Mouse (Mus musculus) hindbrain, embryonic 15.5 days (tissue): ENCODE data around the gene Topbp1. TPM values are rescaled to one million over a fixed set of nuclear protein-coding genes. Genes with fewer than 3 reads are reported as not detected.

Experiments
- ATAC-seq: fragments of 200-750 bp; cut with Nextera tagmentation; 2 replicates; pipeline ENCODE4 v1.8.0; 2017; ENCODE audit warnings: low read depth, moderate number of reproducible peaks, moderate TSS enrichment; ENCODE audit not compliant: low FRiP score
- H3K27ac ChIP-seq: fragments of 300-500 bp; sonication (generic); replicated peaks from 2 replicates; pipeline ENCODE4 v1.5.1; 2015; ENCODE audit warnings: mild to moderate bottlenecking, inconsistent platforms
- H3K27me3 ChIP-seq: fragments of 300-500 bp; sonication (generic); 2 replicates; pipeline ENCODE4 v1.6.1; 2015; ENCODE audit warnings: control low read depth, inconsistent platforms
- H3K36me3 ChIP-seq: fragments of 300-500 bp; sonication (generic); 2 replicates; pipeline ENCODE4 v1.6.1; 2015; ENCODE audit warnings: control low read depth, inconsistent platforms
- H3K4me1 ChIP-seq: fragments of 300-500 bp; sonication (generic); replicated peaks from 2 replicates; pipeline ENCODE4 v1.6.1; 2015; ENCODE audit warnings: control low read depth, inconsistent platforms
- H3K4me2 ChIP-seq: fragments of 300-500 bp; sonication (generic); 2 replicates; pipeline ENCODE4 v1.6.1; 2015; ENCODE audit warnings: moderate library complexity, mild to moderate bottlenecking, inconsistent platforms
- H3K4me3 ChIP-seq: fragments of 300-500 bp; sonication (generic); 2 replicates; pipeline ENCODE4 v1.5.1; 2015; ENCODE audit warnings: mild to moderate bottlenecking, inconsistent platforms
- H3K9ac ChIP-seq: fragments of 300-500 bp; sonication (generic); 2 replicates; pipeline ENCODE4 v1.6.1; 2015; ENCODE audit warnings: inconsistent platforms
- H3K9me3 ChIP-seq: fragments of 300-500 bp; sonication (generic); 2 replicates; pipeline ENCODE4 v1.6.1; 2016; ENCODE audit warnings: control low read depth, inconsistent platforms
- WGBS: fragments of 180-500 bp; shearing (Covaris S2); methylation state at CpG from one replicate; pipeline ENCODE4 v1.1.7; 2015; 5-methylcytosine and 5-hydroxymethylcytosine counted together
- polyA plus RNA-seq: library from polyadenylated mRNA; unstranded; fragments of >200 nt; fragmentation: Nextera tagmentation; extraction: Ambion mirVana; gene quantifications from 2 replicates; pipeline ENCODE4 v1.2.1, GENCODE M21; 2015

Topbp1 gene
- polyA plus RNA-seq, 1 experiment from 2014 or later = 19.7 TPM

- H3K27ac ChIP-seq = no peak overlapping the region
- ATAC-seq = no peak
- H3K27me3 ChIP-seq = no peaks in the 10 kb centered on the region
- no peak overlapping the region for H3K4me3 ChIP-seq
- H3K4me2 ChIP-seq = no peak overlapping the region
- H3K9me3 ChIP-seq = no peaks in the 10 kb centered on the region
- peaks cover 8% of the 10 kb centered on the region; the same call in 1 of the 2 replicates for H3K4me1 ChIP-seq
- H3K36me3 ChIP-seq = peaks cover 21% of the 10 kb centered on the region
- H3K9ac ChIP-seq = no peak overlapping the region
Measured at GRCm38 (mm10) chr9:103357893-103358292, 52.9 kb downstream of the Topbp1 start.

GRCm38 (mm10) chr9:103358545-103358944 is 53.5 kb downstream of the Topbp1 start:
- no peak overlapping the region for H3K27ac ChIP-seq
- no peaks in the 10 kb centered on the region for H3K9me3 ChIP-seq
- no peak for ATAC-seq
- peaks cover 21% of the 10 kb centered on the region for H3K36me3 ChIP-seq
- H3K27me3 ChIP-seq = no peaks in the 10 kb centered on the region
- H3K4me2 ChIP-seq = no peak overlapping the region
- peaks cover 15% of the 10 kb centered on the region for H3K4me1 ChIP-seq
- H3K4me3 ChIP-seq = no peak overlapping the region
- no peak overlapping the region for H3K9ac ChIP-seq
- WGBS = 83% methylated on average over 4 of the region's 4 CpGs

- Histone ChIP-seq H3K4me3 (no peak overlapping the region), H3K9me3 (no peaks in the 10 kb centered on the region), H3K27ac (no peak overlapping the region), H3K9ac (no peak overlapping the region), H3K4me1 (peaks cover 20% of the 10 kb centered on the region), H3K4me2 (no peak overlapping the region), H3K27me3 (no peaks in the 10 kb centered on the region), H3K36me3 (peaks cover 21% of the 10 kb centered on the region)
- no peak for ATAC-seq
- WGBS = 76% methylated on average over 2 of the region's 2 CpGs
Measured at GRCm38 (mm10) chr9:103360642-103361041, 55.6 kb downstream of the Topbp1 start.

- Histone ChIP-seq H3K27ac (no peak overlapping the region), H3K9me3 (no peaks in the 10 kb centered on the region), H3K4me2 (peak overlapping the region; percentile 77), H3K36me3 (peaks cover 10% of the 10 kb centered on the region), H3K27me3 (no peaks in the 10 kb centered on the region), H3K9ac (0 out of 2 replicates have a peak overlapping the region, but pooled peaks have one; percentile 86), H3K4me1 (peaks cover 33% of the 10 kb centered on the region), H3K4me3 (peak overlapping the region; percentile 97; the same call in 1 of the 2 replicates)
- no peak for ATAC-seq
- 70% methylated on average over 6 of the region's 6 CpGs for WGBS
Measured at GRCm38 (mm10) chr9:103363088-103363487, 58.1 kb downstream of the Topbp1 start.

GRCm38 (mm10) chr9:103363730-103364417 is 58.9 kb downstream of the Topbp1 start:
- H3K4me2 ChIP-seq = peak overlapping the region; percentile 77
- WGBS = 1% methylated on average over 21 of the region's 21 CpGs
- peak overlapping the region; percentile 86 for H3K9ac ChIP-seq
- peak overlapping the region; percentile 97 for H3K4me3 ChIP-seq
- no peaks in the 10 kb centered on the region for H3K27me3 ChIP-seq
- ATAC-seq = no peak
- peaks cover 33% of the 10 kb centered on the region for H3K4me1 ChIP-seq
- H3K9me3 ChIP-seq = no peaks in the 10 kb centered on the region
- 0 out of 2 replicates have a peak overlapping the region, but pooled peaks have one; percentile 97 for H3K27ac ChIP-seq
- H3K36me3 ChIP-seq = peaks cover 5% of the 10 kb centered on the region; the same call in 1 of the 2 replicates

GRCm38 (mm10) chr9:103364601-103365289 is 59.7 kb downstream of the Topbp1 start:
- ATAC-seq = peak; percentile 20
- peak overlapping the region; percentile 77 for H3K4me2 ChIP-seq
- peaks cover 33% of the 10 kb centered on the region for H3K4me1 ChIP-seq
- peak overlapping the region; percentile 97 for H3K4me3 ChIP-seq
- H3K9me3 ChIP-seq = no peaks in the 10 kb centered on the region
- H3K36me3 ChIP-seq = peaks cover under 1% of the 10 kb centered on the region; the same call in 1 of the 2 replicates
- H3K9ac ChIP-seq = peak overlapping the region; percentile 86
- H3K27ac ChIP-seq = peak overlapping the region; percentile 97
- WGBS = under 1% methylated on average over 55 of the region's 94 CpGs
- H3K27me3 ChIP-seq = no peaks in the 10 kb centered on the region

GRCm38 (mm10) chr9:103365290-103366247 is 60.6 kb downstream of the Topbp1 start, which contains the start of gene Cdv3:
Gene Cdv3 (minus strand): TSS chr9:103365840.
- Histone ChIP-seq H3K27ac (peak within 1 kb of the TSS; percentile 97), H3K36me3 (no peaks in the 10 kb centered on the region), H3K9ac (peak within 1 kb of the TSS; percentile 86), H3K4me3 (peak within 1 kb of the TSS; percentile 97), H3K27me3 (no peaks in the 10 kb centered on the region), H3K4me1 (peaks cover 33% of the 10 kb centered on the region), H3K4me2 (peak within 1 kb of the TSS; percentile 77), H3K9me3 (no peaks in the 10 kb centered on the region)
- peak; percentile 99 for ATAC-seq
- WGBS = under 1% methylated on average over 71 of the region's 95 CpGs

- H3K36me3 ChIP-seq = no peaks in the 10 kb centered on the region
- no peaks in the 10 kb centered on the region for H3K9me3 ChIP-seq
- peak overlapping the region; percentile 69 for H3K4me2 ChIP-seq
- peak overlapping the region; percentile 80 for H3K27ac ChIP-seq
- peak overlapping the region; percentile 97 for H3K4me3 ChIP-seq
- H3K4me1 ChIP-seq = peaks cover 33% of the 10 kb centered on the region
- WGBS = 68% methylated on average over 9 of the region's 9 CpGs
- ATAC-seq = no peak
- H3K9ac ChIP-seq = peak overlapping the region; percentile 33
- no peaks in the 10 kb centered on the region for H3K27me3 ChIP-seq
Measured at GRCm38 (mm10) chr9:103366356-103366755, 61.3 kb downstream of the Topbp1 start.

- WGBS = 45% methylated on average over 4 of the region's 4 CpGs
- no peak overlapping the region for H3K9ac ChIP-seq
- peaks cover 13% of the 10 kb centered on the region for H3K4me1 ChIP-seq
- no peak overlapping the region for H3K4me3 ChIP-seq
- H3K27me3 ChIP-seq = no peaks in the 10 kb centered on the region
- ATAC-seq = no peak
- H3K9me3 ChIP-seq = no peaks in the 10 kb centered on the region
- H3K4me2 ChIP-seq = no peak overlapping the region
- H3K27ac ChIP-seq = no peak overlapping the region
- no peaks in the 10 kb centered on the region for H3K36me3 ChIP-seq
Measured at GRCm38 (mm10) chr9:103369951-103370350, 64.9 kb downstream of the Topbp1 start.

- ATAC-seq = no peak
- Histone ChIP-seq H3K9me3 (no peaks in the 10 kb centered on the region), H3K4me3 (no peak overlapping the region), H3K9ac (no peak overlapping the region), H3K27me3 (no peaks in the 10 kb centered on the region), H3K27ac (no peak overlapping the region), H3K36me3 (no peaks in the 10 kb centered on the region), H3K4me2 (no peak overlapping the region), H3K4me1 (no peaks in the 10 kb centered on the region)
- 82% methylated on average over 5 of the region's 5 CpGs for WGBS
Measured at GRCm38 (mm10) chr9:103372271-103373010, 67.4 kb downstream of the Topbp1 start.
